Comparison of ENCODE assay signal across 8 mouse cellular contexts in the genomic region with DNA sequence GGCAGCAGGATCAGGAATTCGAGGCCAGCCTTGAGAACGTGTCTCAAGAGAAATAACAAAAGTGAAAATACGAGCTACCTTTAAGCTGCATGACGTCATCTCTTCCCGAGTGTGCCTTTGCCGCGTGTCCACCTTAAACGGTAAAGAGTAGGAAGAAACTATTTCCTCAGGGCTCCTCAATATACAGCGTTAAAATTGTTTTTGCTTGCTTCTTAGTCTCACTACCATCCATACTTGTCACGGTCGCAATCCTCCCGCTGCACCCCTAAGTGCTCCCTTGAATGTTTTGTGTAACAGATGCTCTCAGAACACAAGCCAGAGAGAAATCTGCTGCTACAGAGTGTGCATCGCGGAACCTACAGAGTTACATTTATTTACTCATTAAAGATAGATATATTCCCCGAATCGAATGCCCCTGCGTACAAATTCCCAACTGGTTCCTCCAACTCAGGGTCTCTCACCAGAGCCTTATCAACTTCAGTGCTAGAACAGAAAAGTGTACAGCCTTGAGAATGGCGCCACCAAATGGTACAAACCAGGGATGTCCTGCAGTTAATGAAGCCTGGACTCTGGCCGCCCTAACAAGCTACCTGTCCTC. TPM values are rescaled to one million over a fixed set of nuclear protein-coding genes. Genes with fewer than 3 reads are reported as not detected.
DNase-seq lines count a peak whose midpoint lies in the region; ATAC-seq and TF ChIP-seq lines count a peak whose summit lies in the region.

No protein-coding gene starts in this region.

- peak overlapping the region; percentile 80 for H3K4me3 ChIP-seq in ES-Bruce4 (ENCODE audit: low read depth, low read length)
- peak overlapping the region; percentile 78 for H3K4me3 ChIP-seq in forebrain, embryonic 13.5 days
- peak overlapping the region; percentile 88 for H3K4me3 ChIP-seq in liver, embryonic 15.5 days (replicated peaks)
- peak overlapping the region; percentile 82 for H3K4me3 ChIP-seq in neural tube, embryonic 11.5 days (ENCODE audit: low read depth, low read length)
- H3K4me3 ChIP-seq in stomach, embryonic 16.5 days (replicated peaks; ENCODE audit: low read length): peak overlapping the region; percentile 85

- H3K4me1 ChIP-seq in ES-Bruce4 (ENCODE audit: control insufficient read depth, insufficient read depth, low read length): no peaks in the 10 kb centered on the region
- peaks cover 4% of the 10 kb centered on the region; the same call in 1 of the 2 replicates for H3K4me1 ChIP-seq in forebrain, embryonic 13.5 days
- peaks cover 30% of the 10 kb centered on the region for H3K4me1 ChIP-seq in liver, embryonic 15.5 days (replicated peaks)
- no peaks in the 10 kb centered on the region for H3K4me1 ChIP-seq in neural tube, embryonic 11.5 days (ENCODE audit: control insufficient read depth, insufficient read depth, low read length)
- H3K4me1 ChIP-seq in stomach, embryonic 16.5 days (ENCODE audit: control insufficient read depth, insufficient read depth, low read length): no peaks in the 10 kb centered on the region

- intact Hi-C loops in heart, postnatal 10 days (cut with DNase I): loop anchor here (1.0 to 5.0 kb wide), 4 partner anchors 93 to 465 kb away; no protein-coding TSS in a partner anchor

- peak overlapping the region; percentile 12 for H3K9ac ChIP-seq in ES-Bruce4 (ENCODE audit: low read depth, poor library complexity, severe bottlenecking)
- H3K9ac ChIP-seq in forebrain, embryonic 13.5 days: peak overlapping the region; percentile 80
- H3K9ac ChIP-seq in liver, embryonic 15.5 days: peak overlapping the region; percentile 64
- H3K9ac ChIP-seq in neural tube, embryonic 11.5 days (ENCODE audit: low read length): no peak overlapping the region
- H3K9ac ChIP-seq in stomach, embryonic 16.5 days (ENCODE audit: low read length): peak overlapping the region; percentile 67

- H3K36me3 ChIP-seq in ES-Bruce4 (ENCODE audit: control insufficient read depth, insufficient read depth, low read length, poor library complexity, severe bottlenecking): no peaks in the 10 kb centered on the region
- H3K36me3 ChIP-seq in forebrain, embryonic 13.5 days (ENCODE audit: poor library complexity, severe bottlenecking): no peaks in the 10 kb centered on the region
- H3K36me3 ChIP-seq in liver, embryonic 15.5 days (replicated peaks): no peaks in the 10 kb centered on the region
- H3K36me3 ChIP-seq in neural tube, embryonic 11.5 days (ENCODE audit: control insufficient read depth, insufficient read depth, low read length): no peaks in the 10 kb centered on the region
- no peaks in the 10 kb centered on the region for H3K36me3 ChIP-seq in stomach, embryonic 16.5 days (ENCODE audit: control insufficient read depth, insufficient read depth, low read length)

- TF ChIP-seq EP300 in ES-Bruce4 (IDR thresholded peaks at IDR 0.05; ENCODE audit: insufficient read depth, low read depth, low read length): no peak

- peak overlapping the region; percentile 69 for H3K4me2 ChIP-seq in forebrain, embryonic 13.5 days
- peak overlapping the region; percentile 95 for H3K4me2 ChIP-seq in liver, embryonic 15.5 days
- peak overlapping the region; percentile 46 for H3K4me2 ChIP-seq in neural tube, embryonic 11.5 days (ENCODE audit: low read depth)
- H3K4me2 ChIP-seq in stomach, embryonic 16.5 days (ENCODE audit: low read depth, low read length): peak overlapping the region; percentile 91

- under 1% methylated on average over 19 of the region's 19 CpGs for WGBS in forebrain, embryonic 13.5 days
- WGBS in liver, embryonic 15.5 days (ENCODE audit: insufficient replicate concordance): under 1% methylated on average over 19 of the region's 19 CpGs
- under 1% methylated on average over 19 of the region's 19 CpGs for WGBS in neural tube, embryonic 11.5 days
- under 1% methylated on average over 19 of the region's 19 CpGs for WGBS in stomach, embryonic 16.5 days

- no peak for TF ChIP-seq POLR2A in ES-Bruce4 (IDR thresholded peaks at IDR 0.05; ENCODE audit: insufficient read depth, low read length)

- peak overlapping the region; percentile 18; the same call in 1 of the 2 replicates for H3K27ac ChIP-seq in ES-Bruce4 (ENCODE audit: insufficient read depth, low read length)
- H3K27ac ChIP-seq in forebrain, embryonic 13.5 days: 0 out of 2 replicates have a peak overlapping the region, but pooled peaks have one; percentile 8
- H3K27ac ChIP-seq in liver, embryonic 15.5 days (replicated peaks): peak overlapping the region; percentile 80
- H3K27ac ChIP-seq in neural tube, embryonic 11.5 days (ENCODE audit: low read depth, low read length): no peak overlapping the region
- H3K27ac ChIP-seq in stomach, embryonic 16.5 days (ENCODE audit: low read length): peak overlapping the region; percentile 78

- no peaks in the 10 kb centered on the region for H3K27me3 ChIP-seq in ES-Bruce4 (ENCODE audit: control insufficient read depth, insufficient read depth, low read length, poor library complexity, severe bottlenecking)
- no peaks in the 10 kb centered on the region for H3K27me3 ChIP-seq in forebrain, embryonic 13.5 days
- no peaks in the 10 kb centered on the region for H3K27me3 ChIP-seq in liver, embryonic 15.5 days
- H3K27me3 ChIP-seq in neural tube, embryonic 11.5 days (ENCODE audit: control insufficient read depth, insufficient read depth, low read length): no peaks in the 10 kb centered on the region
- no peaks in the 10 kb centered on the region for H3K27me3 ChIP-seq in stomach, embryonic 16.5 days (ENCODE audit: control insufficient read depth, insufficient read depth, low read length)

- DNase-seq in heart, postnatal 10 days: peak; percentile 77 to 80
- peak; percentile 79 to 85 for DNase-seq in kidney, postnatal 4 days
- peak; percentile 73 for DNase-seq in neural tube, embryonic 11.5 days (ENCODE audit: low spot score)

- peak; percentile 62 for ATAC-seq in cerebellum, adult (ENCODE audit: insufficient number of reproducible peaks, low FRiP score, low TSS enrichment)
- peak; percentile 50; the same call in 1 of the 2 replicates for ATAC-seq in forebrain, embryonic 13.5 days
- peak; percentile 50 for ATAC-seq in liver, embryonic 15.5 days (ENCODE audit: insufficient read depth)
- peak; percentile 43 for ATAC-seq in neural tube, embryonic 11.5 days (ENCODE audit: insufficient read depth, low FRiP score, low TSS enrichment)
- peak; percentile 56 for ATAC-seq in stomach, embryonic 16.5 days (ENCODE audit: insufficient read depth, low FRiP score)

- H3K9me3 ChIP-seq in ES-Bruce4 (replicated peaks; ENCODE audit: control insufficient read depth, insufficient read depth, low read length, poor library complexity, severe bottlenecking): no peaks in the 10 kb centered on the region
- 0 out of 2 replicates have a peak, but pooled peaks cover 4% of the 10 kb centered on the region for H3K9me3 ChIP-seq in forebrain, embryonic 13.5 days (replicated peaks)
- H3K9me3 ChIP-seq in liver, embryonic 15.5 days (replicated peaks): no peaks in the 10 kb centered on the region
- no peaks in the 10 kb centered on the region for H3K9me3 ChIP-seq in neural tube, embryonic 11.5 days (ENCODE audit: control insufficient read depth, low read length)
- H3K9me3 ChIP-seq in stomach, embryonic 16.5 days (replicated peaks; ENCODE audit: control insufficient read depth, low read length): no peaks in the 10 kb centered on the region

- TF ChIP-seq CTCF in ES-Bruce4 (IDR thresholded peaks at IDR 0.05; ENCODE audit: low read depth, low read length): peak; percentile 68

RNA-seq across cellular contexts. Expression of a gene that starts 0.7 kb away (rescaled TPM):
- polyA plus RNA-seq in ES-Bruce4 (2011; ENCODE audit: insufficient read depth, insufficient read length, low read depth, missing spikeins): 25.0 and 28.2 TPM in 2 replicates
- polyA plus RNA-seq in forebrain, embryonic 13.5 days (2015; fragmentation: Nextera tagmentation; extraction: Ambion mirVana): 13.2 and 15.9 TPM in 2 replicates
- total RNA-seq in heart, postnatal 10 days (2021): 10 to 100 TPM; 10.7 to 11.0 TPM
- polyA plus RNA-seq in liver, embryonic 15.5 days (2015; fragmentation: Nextera tagmentation; extraction: Ambion mirVana): 5.7 and 6.6 TPM in 2 replicates
- 18.6 and 19.0 TPM in 2 replicates for polyA plus RNA-seq in neural tube, embryonic 11.5 days (2014; fragmentation: Nextera tagmentation; extraction: Ambion mirVana)
- 9.2 and 9.7 TPM in 2 replicates for polyA plus RNA-seq in stomach, embryonic 16.5 days (2015; fragmentation: Nextera tagmentation; extraction: Ambion mirVana)

RNA-seq across cellular contexts. Expression of a gene that starts 19.0 kb away (rescaled TPM):
- not detected in 2 replicates for polyA plus RNA-seq in ES-Bruce4 (2011; ENCODE audit: insufficient read depth, insufficient read length, low read depth, missing spikeins)
- 0.11 and 0.39 TPM in 2 replicates for polyA plus RNA-seq in forebrain, embryonic 13.5 days (2015; fragmentation: Nextera tagmentation; extraction: Ambion mirVana)
- under 1 TPM in 1 of 2 experiments, not detected in 1; 0.22 TPM for total RNA-seq in heart, postnatal 10 days (2021)
- polyA plus RNA-seq in liver, embryonic 15.5 days (2015; fragmentation: Nextera tagmentation; extraction: Ambion mirVana): not detected in 2 replicates
- polyA plus RNA-seq in neural tube, embryonic 11.5 days (2014; fragmentation: Nextera tagmentation; extraction: Ambion mirVana): 0.31 and 0.89 TPM in 2 replicates
- polyA plus RNA-seq in stomach, embryonic 16.5 days (2015; fragmentation: Nextera tagmentation; extraction: Ambion mirVana): 0.20 and 0.27 TPM in 2 replicates
